Mouse (Mus musculus) heart, embryonic 14.5 days (tissue): Measurements from ENCODE around the gene Cnpy2. TPM values are rescaled to one million over a fixed set of nuclear protein-coding genes. Genes with fewer than 3 reads are reported as not detected.
"Not testable (repeated sequence)": the region's sequence is repeated elsewhere in the genome, so short reads cannot be mapped to it uniquely, and the experiment has no call there.

Source experiments
- ATAC-seq: fragments of 200-750 bp; cut with Nextera tagmentation; 2 replicates; pipeline ENCODE4 v1.8.0; 2017; ENCODE audit warnings: low read depth, moderate TSS enrichment; ENCODE audit not compliant: insufficient number of reproducible peaks, insufficient read depth, low FRiP score
- H3K27ac ChIP-seq, 2 experiments: fragments of 200-500 bp in 1 of 2; fragments of 300-500 bp in 1 of 2; sonication (generic) in 1 of 2; replicated peaks in 1 of 2; 2 replicates each; pipeline ENCODE4 v1.5.1; 2012 to 2014; ENCODE audit warnings: low read depth in 2 of 2, low read length in 2 of 2, control low read depth in 1 of 2, mild to moderate bottlenecking in 1 of 2, mixed read lengths in 1 of 2; ENCODE audit not compliant: control insufficient read depth in 1 of 2, insufficient read depth in 1 of 2
- H3K27me3 ChIP-seq: fragments of 300-500 bp; sonication (generic); 2 replicates; pipeline ENCODE4 v1.6.1; 2014; ENCODE audit warnings: mild to moderate bottlenecking, low read length, control low read depth; ENCODE audit not compliant: control insufficient read depth, insufficient read depth
- H3K36me3 ChIP-seq: fragments of 300-500 bp; sonication (generic); 2 replicates; pipeline ENCODE4 v1.6.1; 2014; ENCODE audit warnings: mild to moderate bottlenecking, control low read depth, low read length, mixed read lengths; ENCODE audit not compliant: control insufficient read depth, insufficient read depth
- H3K4me1 ChIP-seq, 2 experiments: fragments of 200-500 bp in 1 of 2; fragments of 300-500 bp in 1 of 2; sonication (generic) in 1 of 2; 2 replicates each; pipeline ENCODE4 v1.6.1; 2012 to 2014; ENCODE audit warnings: low read length in 2 of 2, control low read depth in 1 of 2, mixed read lengths in 1 of 2; ENCODE audit not compliant: control insufficient read depth in 2 of 2, insufficient read depth in 2 of 2
- H3K4me2 ChIP-seq: fragments of 300-500 bp; sonication (generic); 2 replicates; pipeline ENCODE4 v1.6.1; 2014; ENCODE audit warnings: mild to moderate bottlenecking, low read length
- H3K4me3 ChIP-seq, 2 experiments: fragments of 200-500 bp in 1 of 2; fragments of 300-500 bp in 1 of 2; sonication (generic) in 1 of 2; 2 replicates each; pipeline ENCODE4 v1.5.1; 2012 to 2014; ENCODE audit warnings: low read length in 2 of 2, mild to moderate bottlenecking in 2 of 2, control low read depth in 1 of 2, low read depth in 1 of 2, moderate library complexity in 1 of 2; ENCODE audit not compliant: control insufficient read depth in 1 of 2, insufficient read depth in 1 of 2
- H3K9ac ChIP-seq: fragments of 300-500 bp; sonication (generic); 2 replicates; pipeline ENCODE4 v1.6.1; 2014; ENCODE audit warnings: mild to moderate bottlenecking, low read length
- H3K9me3 ChIP-seq: fragments of 300-500 bp; sonication (generic); 2 replicates; pipeline ENCODE4 v1.6.1; 2016; ENCODE audit warnings: low read length, control low read depth; ENCODE audit not compliant: control insufficient read depth
- WGBS: fragments of 180-500 bp; shearing (Covaris S2); extraction: QIAGEN DNeasy Blood & Tissue Kit; methylation state at CpG from one replicate; pipeline ENCODE4 v1.1.7; 2014; 5-methylcytosine and 5-hydroxymethylcytosine counted together
- polyA plus RNA-seq: library from polyadenylated mRNA; unstranded; fragments of >200 nt; fragmentation: Nextera tagmentation; extraction: Ambion mirVana; gene quantifications from 2 replicates; pipeline ENCODE4 v1.2.1, GENCODE M21; 2014

Cnpy2 gene
- polyA plus RNA-seq, 1 experiment from 2014 or later: 243 TPM

- ATAC-seq: no peak
Observed at GRCm38 (mm10) chr10:128283604-128284579, 38.4 kb upstream of the Cnpy2 start.

GRCm38 (mm10) chr10:128290594-128290993, 31.7 kb upstream of the Cnpy2 start:
- 62% methylated on average over 1 of the region's 1 CpGs for WGBS
- H3K36me3 ChIP-seq: peaks cover 54% of the 10 kb centered on the region
- not testable (repeated sequence) for H3K9me3 ChIP-seq, H3K27me3 ChIP-seq, H3K27ac ChIP-seq, H3K9ac ChIP-seq, ATAC-seq, H3K4me3 ChIP-seq, H3K4me1 ChIP-seq, H3K4me2 ChIP-seq

More at GRCm38 (mm10) chr10:128283604-128284579, 38.4 kb upstream of the Cnpy2 start:
- Histone ChIP-seq H3K27me3 (no peaks in the 10 kb centered on the region), H3K4me2 (no peak overlapping the region), H3K9ac (no peak overlapping the region), H3K4me3 (no peak overlapping the region), H3K36me3 (peaks cover 80% of the 10 kb centered on the region), H3K9me3 (no peaks in the 10 kb centered on the region), H3K27ac (no peak overlapping the region), H3K4me1 (no peaks in the 10 kb centered on the region)
- 62% methylated on average over 31 of the region's 31 CpGs for WGBS

GRCm38 (mm10) chr10:128296370-128297090, 25.7 kb upstream of the Cnpy2 start:
- peaks cover 20 to 22% of the 10 kb centered on the region in 2 experiments for H3K4me1 ChIP-seq
- 74% methylated on average over 13 of the region's 13 CpGs for WGBS

GRCm38 (mm10) chr10:128297221-128297620, 25.0 kb upstream of the Cnpy2 start:
- Histone ChIP-seq H3K27me3 (no peaks in the 10 kb centered on the region), H3K4me1 (peaks cover 20 to 23% of the 10 kb centered on the region in 2 experiments), H3K27ac (peak overlapping the region; percentile 81 to 86), H3K9me3 (no peaks in the 10 kb centered on the region), H3K9ac (peak overlapping the region; percentile 14), H3K4me2 (peak overlapping the region; percentile 48), H3K36me3 (peaks cover 8% of the 10 kb centered on the region), H3K4me3 (0 out of 4 replicates have a peak overlapping the region, but pooled peaks of 1 of the 2 experiments have one; percentile 7)
- ATAC-seq: no peak
- WGBS: 47% methylated on average over 4 of the region's 4 CpGs

More at GRCm38 (mm10) chr10:128296370-128297090, 25.7 kb upstream of the Cnpy2 start:
- ATAC-seq: no peak
- no peak overlapping the region; the same call in 1 of the 2 replicates for H3K9ac ChIP-seq
- H3K9me3 ChIP-seq: no peaks in the 10 kb centered on the region
- H3K4me3 ChIP-seq: no peak overlapping the region
- peak overlapping the region; percentile 48 for H3K4me2 ChIP-seq
- H3K27me3 ChIP-seq: no peaks in the 10 kb centered on the region
- peaks cover 15% of the 10 kb centered on the region for H3K36me3 ChIP-seq
- no peak overlapping the region for H3K27ac ChIP-seq

GRCm38 (mm10) chr10:128297622-128298021, 24.6 kb upstream of the Cnpy2 start:
- H3K4me2 ChIP-seq: peak overlapping the region; percentile 48
- 0 out of 4 replicates have a peak overlapping the region, but pooled peaks of 1 of the 2 experiments have one; percentile 7 for H3K4me3 ChIP-seq
- H3K27me3 ChIP-seq: no peaks in the 10 kb centered on the region
- WGBS: 38% methylated on average over 11 of the region's 11 CpGs
- H3K27ac ChIP-seq: peak overlapping the region; percentile 81 to 86
- H3K9ac ChIP-seq: peak overlapping the region; percentile 14
- H3K36me3 ChIP-seq: peaks cover 4% of the 10 kb centered on the region; the same call in 1 of the 2 replicates
- H3K9me3 ChIP-seq: no peaks in the 10 kb centered on the region
- H3K4me1 ChIP-seq: peaks cover 23 to 27% of the 10 kb centered on the region in 2 experiments
- ATAC-seq: peak; percentile 84

- Histone ChIP-seq H3K27ac (peak overlapping the region; percentile 81 to 86), H3K9ac (peak overlapping the region; percentile 14), H3K27me3 (no peaks in the 10 kb centered on the region)
Observed at GRCm38 (mm10) chr10:128298243-128298642, 24.0 kb upstream of the Cnpy2 start.

GRCm38 (mm10) chr10:128298702-128299171, 23.5 kb upstream of the Cnpy2 start, which contains the start of gene Il23a:
TSS of gene Il23a (minus strand) at chr10:128298752.
- 64% methylated on average over 11 of the region's 11 CpGs for WGBS
- H3K4me3 ChIP-seq: 0 out of 4 replicates have a peak within 1 kb of the TSS, but pooled peaks of 1 of the 2 experiments have one; percentile 7

More at GRCm38 (mm10) chr10:128298243-128298642, 24.0 kb upstream of the Cnpy2 start:
- no peak overlapping the region for H3K4me2 ChIP-seq
- H3K36me3 ChIP-seq: no peaks in the 10 kb centered on the region
- no peaks in the 10 kb centered on the region for H3K9me3 ChIP-seq
- no peak for ATAC-seq
- WGBS: 58% methylated on average over 6 of the region's 6 CpGs
- peaks cover 23 to 28% of the 10 kb centered on the region in 2 experiments for H3K4me1 ChIP-seq
- H3K4me3 ChIP-seq: no peak overlapping the region

More at GRCm38 (mm10) chr10:128298702-128299171, 23.5 kb upstream of the Cnpy2 start, which contains the start of gene Il23a:
- H3K27me3 ChIP-seq: no peaks in the 10 kb centered on the region
- ATAC-seq: no peak
- peak within 1 kb of the TSS; percentile 48 for H3K4me2 ChIP-seq
- peak within 1 kb of the TSS; percentile 14 for H3K9ac ChIP-seq
- no peaks in the 10 kb centered on the region for H3K9me3 ChIP-seq
- no peaks in the 10 kb centered on the region for H3K36me3 ChIP-seq
- H3K27ac ChIP-seq: peak within 1 kb of the TSS; percentile 81 to 86
- peaks cover 25 to 30% of the 10 kb centered on the region in 2 experiments for H3K4me1 ChIP-seq
